ENCODE assay signal across 9 mouse cellular contexts in genomic region chr15:37004858-37005257, GRCm38 (mm10). TPM values are rescaled to one million over a fixed set of nuclear protein-coding genes. Genes with fewer than 3 reads are reported as not detected.
DNase-seq lines count a peak whose midpoint lies in the region; ATAC-seq and TF ChIP-seq lines count a peak whose summit lies in the region.
"Had no signal": no experiment of that assay in that cellular context is flagged by ENCODE, and none has a peak within 500 bp of the region (broad histone marks: within the 10 kb centered on the region; RNA-seq: fewer than 3 reads in every experiment).

No protein-coding gene starts in this region.

- no peak overlapping the region for H3K4me3 ChIP-seq in kidney, embryonic 16.5 days (ENCODE audit: low read length)
- no peak overlapping the region for H3K4me3 ChIP-seq in kidney, embryonic 15.5 days (replicated peaks)
- H3K4me3 ChIP-seq in embryonic facial prominence, embryonic 13.5 days: no peak overlapping the region
- peak overlapping the region; percentile 94 for H3K4me3 ChIP-seq in heart, postnatal 0 days (ENCODE audit: low read depth, low read length)
- peak overlapping the region; percentile 55 for H3K4me3 ChIP-seq in myocyte

- H3K27ac ChIP-seq in kidney, embryonic 16.5 days (ENCODE audit: low read length): no peak overlapping the region
- no peak overlapping the region for H3K27ac ChIP-seq in kidney, embryonic 15.5 days
- H3K27ac ChIP-seq in embryonic facial prominence, embryonic 13.5 days: no peak overlapping the region
- H3K27ac ChIP-seq in heart, postnatal 0 days (ENCODE audit: low read depth): peak overlapping the region; percentile 98

- intact Hi-C loops in left cerebral cortex, postnatal 10 days (cut with DNase I): loop anchor here (5.0 to 10.0 kb wide), 2 partner anchors 100 to 213 kb away; no protein-coding TSS in a partner anchor

- 0 out of 2 replicates have a peak overlapping the region, but pooled peaks have one; percentile 13 for H3K4me2 ChIP-seq in kidney, embryonic 16.5 days (replicated peaks; ENCODE audit: low read depth, low read length)
- no peak overlapping the region for H3K4me2 ChIP-seq in kidney, embryonic 15.5 days
- peak overlapping the region; percentile 67; the same call in 1 of the 2 replicates for H3K4me2 ChIP-seq in embryonic facial prominence, embryonic 13.5 days
- peak overlapping the region; percentile 75 for H3K4me2 ChIP-seq in heart, postnatal 0 days (ENCODE audit: low read depth, low read length)
- H3K4me2 ChIP-seq in myocyte (ENCODE audit: low read depth): peak overlapping the region; percentile 76

- no peaks in the 10 kb centered on the region for H3K9me3 ChIP-seq in kidney, embryonic 16.5 days (ENCODE audit: low read length)
- H3K9me3 ChIP-seq in kidney, embryonic 15.5 days (replicated peaks): no peaks in the 10 kb centered on the region
- H3K9me3 ChIP-seq in embryonic facial prominence, embryonic 13.5 days: no peaks in the 10 kb centered on the region
- no peaks in the 10 kb centered on the region for H3K9me3 ChIP-seq in heart, postnatal 0 days (replicated peaks; ENCODE audit: control insufficient read depth, low read length)

- H3ac ChIP-seq in myocyte (ENCODE audit: control insufficient read depth, insufficient read length): no peak overlapping the region

- TF ChIP-seq EP300 in heart, postnatal 0 days (IDR thresholded peaks at IDR 0.05; ENCODE audit: low read depth): no peak

- ATAC-seq in kidney, embryonic 16.5 days (ENCODE audit: low FRiP score, low TSS enrichment): no peak
- no peak for ATAC-seq in kidney, embryonic 15.5 days (replicated peaks; ENCODE audit: low FRiP score)
- no peak for ATAC-seq in embryonic facial prominence, embryonic 13.5 days (ENCODE audit: insufficient number of reproducible peaks, insufficient read depth, low FRiP score, low TSS enrichment, low read depth)
- no peak for ATAC-seq in heart, postnatal 0 days (ENCODE audit: insufficient read depth, low read depth)
- ATAC-seq in cerebellum, adult (ENCODE audit: insufficient number of reproducible peaks, low FRiP score, low TSS enrichment): no peak

- no peak for TF ChIP-seq CTCF in heart, postnatal 0 days (IDR thresholded peaks at IDR 0.05; ENCODE audit: low read depth)

- no peak for TF ChIP-seq POLR2A in myocyte (IDR thresholded peaks at IDR 0.05; ENCODE audit: insufficient read length, low read depth)

- no peak overlapping the region for H3K9ac ChIP-seq in kidney, embryonic 16.5 days (replicated peaks; ENCODE audit: low read length)
- no peak overlapping the region for H3K9ac ChIP-seq in kidney, embryonic 15.5 days
- H3K9ac ChIP-seq in embryonic facial prominence, embryonic 13.5 days: no peak overlapping the region
- 0 out of 2 replicates have a peak overlapping the region, but pooled peaks have one; percentile 46 for H3K9ac ChIP-seq in heart, postnatal 0 days (replicated peaks; ENCODE audit: low read depth, low read length)

- 83% methylated on average over 5 of the region's 5 CpGs for WGBS in kidney, embryonic 16.5 days
- WGBS in kidney, embryonic 15.5 days: 82% methylated on average over 5 of the region's 5 CpGs
- WGBS in embryonic facial prominence, embryonic 13.5 days: 93% methylated on average over 5 of the region's 5 CpGs
- 62% methylated on average over 5 of the region's 5 CpGs for WGBS in heart, postnatal 0 days

- no peak for DNase-seq in heart, postnatal 0 days (ENCODE audit: low spot score)
- no peak for DNase-seq in left cerebral cortex, postnatal 10 days (ENCODE audit: extremely low spot score in 1 of 2, low spot score in 2 of 2)
- DNase-seq: adrenal gland, postnatal 10 days; kidney, postnatal 10 days had no signal

- H3K36me3 ChIP-seq in kidney, embryonic 16.5 days (ENCODE audit: insufficient read depth, low read length): peaks cover 25% of the 10 kb centered on the region
- H3K36me3 ChIP-seq in kidney, embryonic 15.5 days: peaks cover 42% of the 10 kb centered on the region
- H3K36me3 ChIP-seq in embryonic facial prominence, embryonic 13.5 days: peaks cover 29% of the 10 kb centered on the region
- H3K36me3 ChIP-seq in heart, postnatal 0 days (replicated peaks; ENCODE audit: control insufficient read depth, insufficient read depth, low read length): peaks cover 31% of the 10 kb centered on the region
- H3K36me3 ChIP-seq in myocyte (ENCODE audit: control insufficient read depth, insufficient read depth): peaks cover 40% of the 10 kb centered on the region

- peaks cover 24% of the 10 kb centered on the region for H3K4me1 ChIP-seq in kidney, embryonic 16.5 days (ENCODE audit: insufficient read depth, low read length)
- H3K4me1 ChIP-seq in kidney, embryonic 15.5 days: peaks cover 20% of the 10 kb centered on the region
- peaks cover 18% of the 10 kb centered on the region for H3K4me1 ChIP-seq in embryonic facial prominence, embryonic 13.5 days
- peaks cover 25% of the 10 kb centered on the region for H3K4me1 ChIP-seq in heart, postnatal 0 days (ENCODE audit: control insufficient read depth, insufficient read depth)

- H3K27me3 ChIP-seq in kidney, embryonic 16.5 days (ENCODE audit: insufficient read depth, low read length): no peaks in the 10 kb centered on the region
- no peaks in the 10 kb centered on the region for H3K27me3 ChIP-seq in kidney, embryonic 15.5 days
- H3K27me3 ChIP-seq in embryonic facial prominence, embryonic 13.5 days: no peaks in the 10 kb centered on the region
- H3K27me3 ChIP-seq in heart, postnatal 0 days (ENCODE audit: control insufficient read depth, insufficient read depth, low read length): no peaks in the 10 kb centered on the region
- H3K27me3 ChIP-seq in myocyte (ENCODE audit: control insufficient read depth, insufficient read depth, insufficient read length): no peaks in the 10 kb centered on the region

- H3K79me2 ChIP-seq in myocyte (ENCODE audit: control insufficient read depth, insufficient read depth): peaks cover 54% of the 10 kb centered on the region

TF ChIP-seq in myocyte, 11 proteins besides CTCF, POLR2A, EP300 and RAD21:
- TF ChIP-seq TCF3 (IDR thresholded peaks at IDR 0.05; ENCODE audit: insufficient read length, low read depth): no peak
- TF ChIP-seq SRF (IDR thresholded peaks at IDR 0.05; ENCODE audit: control insufficient read depth, insufficient read length, low read depth): no peak
- TF ChIP-seq MYOG (IDR thresholded peaks at IDR 0.05; ENCODE audit: control insufficient read depth in 1 of 3, insufficient read depth in 1 of 3, insufficient read length in 2 of 3, low read depth in 2 of 3): no peak
- TF ChIP-seq E2F4 (IDR thresholded peaks at IDR 0.05; ENCODE audit: insufficient read depth): no peak
- no peak for TF ChIP-seq CEBPB (IDR thresholded peaks at IDR 0.05; ENCODE audit: insufficient read depth, poor library complexity, severe bottlenecking)
- no peak for TF ChIP-seq USF1 (IDR thresholded peaks at IDR 0.05; ENCODE audit: low read depth)
- TF ChIP-seq MYOD1 (IDR thresholded peaks at IDR 0.05; ENCODE audit: control insufficient read depth in 1 of 3, insufficient read length in 2 of 3, low read depth in 2 of 3): no peak
- TF ChIP-seq MAX (IDR thresholded peaks at IDR 0.05; ENCODE audit: low read depth): no peak
- TF ChIP-seq REST (IDR thresholded peaks at IDR 0.05; ENCODE audit: insufficient read depth, insufficient read length): no peak
- no peak for TF ChIP-seq TCF12 (IDR thresholded peaks at IDR 0.05; ENCODE audit: insufficient read depth, poor library complexity, severe bottlenecking)
- no peak for TF ChIP-seq POLR2AphosphoS2 (IDR thresholded peaks at IDR 0.05; ENCODE audit: insufficient read length, low read depth)

RNA-seq across cellular contexts. Expression of gene Zfp706, which starts 2.7 kb away (rescaled TPM):
- polyA plus RNA-seq in kidney, embryonic 16.5 days (2015; fragmentation: Nextera tagmentation; extraction: Ambion mirVana): 403 and 418 TPM in 2 replicates
- 428 and 495 TPM in 2 replicates for polyA plus RNA-seq in kidney, embryonic 15.5 days (2015; fragmentation: Nextera tagmentation; extraction: Ambion mirVana)
- 439 and 449 TPM in 2 replicates for polyA plus RNA-seq in embryonic facial prominence, embryonic 13.5 days (2015; fragmentation: Nextera tagmentation; extraction: Ambion mirVana)
- 36.9 and 48.7 TPM in 2 replicates for total RNA-seq in heart, postnatal 0 days (2014; rRNA removed; ENCODE audit: low replicate concordance)
- polyA plus RNA-seq in heart, postnatal 0 days (2015; fragmentation: Nextera tagmentation; extraction: Ambion mirVana): 541 and 578 TPM in 2 replicates
- polyA plus RNA-seq in myocyte (2012; fragmentation: generic; extraction: Trizol): 199 TPM
- 100 to 1,000 TPM; 246 TPM for total RNA-seq in left cerebral cortex, postnatal 10 days (2021)

Comparison
In these comparisons a context has a peak if more than half of its experiments do, and no peak if none do; other contexts are left out.
1. H3K4me3 ChIP-seq: peak in heart, postnatal 0 days (single experiment) and myocyte (single experiment); none in kidney, embryonic 16.5 days (single experiment), kidney, embryonic 15.5 days (single experiment) and embryonic facial prominence, embryonic 13.5 days (single experiment).